Mouse (Mus musculus): ENCODE results near the gene Ccer2.

Ccer2 gene

GRCm38 (mm10) chr7:28790066-28790806 is 34.3 kb downstream of the Ccer2 start:
- peak; percentile 69 for DNase-seq (ENCODE audit: low read depth)

- no peak for DNase-seq (ENCODE audit: low read depth)
These were observed 35.7 kb downstream of the Ccer2 start for GRCm38 (mm10) chr7:28791706-28792105.

- no peak for DNase-seq (ENCODE audit: low read depth)
These were observed 36.6 kb downstream of the Ccer2 start for GRCm38 (mm10) chr7:28792391-28793185.

- DNase-seq (ENCODE audit: low read depth), result peak; percentile 50
These were observed 37.9 kb downstream of the Ccer2 start for GRCm38 (mm10) chr7:28793834-28794233.

- DNase-seq (ENCODE audit: low read depth), result no peak
These were observed 38.5 kb downstream of the Ccer2 start for GRCm38 (mm10) chr7:28794496-28794895.

- no peak for DNase-seq (ENCODE audit: low read depth)
These were observed 39.9 kb downstream of the Ccer2 start for GRCm38 (mm10) chr7:28795832-28796231.

GRCm38 (mm10) chr7:28796562-28796975 is 40.6 kb downstream of the Ccer2 start:
- peak; percentile 45 for DNase-seq (ENCODE audit: low read depth)

GRCm38 (mm10) chr7:28799994-28800393 is 44.0 kb downstream of the Ccer2 start:
- DNase-seq (ENCODE audit: low read depth), result no peak

- peak; percentile 77 for DNase-seq (ENCODE audit: low read depth)
These were observed 45.5 kb downstream of the Ccer2 start for GRCm38 (mm10) chr7:28801451-28801850.

GRCm38 (mm10) chr7:28801901-28802670 is 46.1 kb downstream of the Ccer2 start:
- DNase-seq (ENCODE audit: low read depth), result peak; percentile 94

GRCm38 (mm10) chr7:28802846-28803588 is 47.0 kb downstream of the Ccer2 start:
- DNase-seq (ENCODE audit: low read depth), result no peak

GRCm38 (mm10) chr7:28803756-28804155 is 47.8 kb downstream of the Ccer2 start:
- no peak for DNase-seq (ENCODE audit: low read depth)

GRCm38 (mm10) chr7:28806869-28807268 is 50.9 kb downstream of the Ccer2 start:
- DNase-seq (ENCODE audit: low read depth), result peak; percentile 54

- DNase-seq (ENCODE audit: low read depth), result peak; percentile 46
These were observed 51.8 kb downstream of the Ccer2 start for GRCm38 (mm10) chr7:28807641-28808220.

GRCm38 (mm10) chr7:28808221-28808941 is 52.4 kb downstream of the Ccer2 start, which contains the start of gene Hnrnpl:
Gene Hnrnpl (plus strand): TSS chr7:28808541.
- peak; percentile 71 for DNase-seq (ENCODE audit: low read depth)
